Comparison of ENCODE assay signal across 9 mouse cellular contexts in the genomic region with DNA sequence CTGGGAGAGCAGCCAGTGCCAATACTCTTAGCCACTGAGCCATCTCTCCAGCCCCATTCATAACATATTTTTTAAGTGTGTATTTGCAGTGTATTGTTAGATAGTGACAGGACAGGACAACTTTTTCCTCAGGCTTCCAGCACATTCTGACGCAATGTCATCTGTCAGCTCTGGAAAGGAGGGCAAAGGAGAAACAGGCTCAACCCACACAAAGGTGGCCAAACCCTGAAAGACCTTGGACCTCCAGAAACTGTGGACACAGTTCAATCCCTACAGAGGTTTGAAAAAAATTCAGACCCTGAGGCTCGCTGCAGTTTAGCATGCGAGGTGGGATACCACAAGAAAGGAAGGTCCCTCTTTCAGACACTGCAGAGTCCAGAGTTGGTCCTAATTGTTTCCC. TPM values are rescaled to one million over a fixed set of nuclear protein-coding genes. Genes with fewer than 3 reads are reported as not detected.
A peak's percentile ranks its signal among the peaks of the same experiment; 100 is the strongest.
DNase-seq lines count a peak whose midpoint lies in the region; ATAC-seq and TF ChIP-seq lines count a peak whose summit lies in the region.
"Had no signal": no experiment of that assay in that cellular context is flagged by ENCODE, and none has a peak within 500 bp of the region (broad histone marks: within the 10 kb centered on the region; RNA-seq: fewer than 3 reads in every experiment).

No protein-coding gene starts in this region.

- H3K9ac ChIP-seq in kidney, postnatal 0 days (ENCODE audit: low read depth, low read length): 0 out of 2 replicates have a peak overlapping the region, but pooled peaks have one; percentile 93
- no peak overlapping the region for H3K9ac ChIP-seq in hindbrain, embryonic 14.5 days
- H3K9ac ChIP-seq in midbrain, embryonic 16.5 days (ENCODE audit: low read depth, low read length): no peak overlapping the region

- no peak overlapping the region for H3K27ac ChIP-seq in kidney, postnatal 0 days
- peak overlapping the region; percentile 93 for H3K27ac ChIP-seq in brown adipose tissue, adult 24 weeks (replicated peaks; ENCODE audit: low read depth, low read length)
- no peak overlapping the region for H3K27ac ChIP-seq in hindbrain, embryonic 14.5 days
- no peak overlapping the region for H3K27ac ChIP-seq in midbrain, embryonic 16.5 days (ENCODE audit: low read length)

- no peak for TF ChIP-seq CTCF in kidney, postnatal 0 days (IDR thresholded peaks at IDR 0.05; ENCODE audit: low read depth)

- no peak for ATAC-seq in kidney, postnatal 0 days (replicated peaks; ENCODE audit: low FRiP score, low read depth)
- no peak for ATAC-seq in hindbrain, embryonic 14.5 days (ENCODE audit: low FRiP score)
- ATAC-seq in midbrain, embryonic 16.5 days: no peak
- ATAC-seq in cerebellum, adult (ENCODE audit: insufficient number of reproducible peaks, low FRiP score, low TSS enrichment): no peak

- no peaks in the 10 kb centered on the region for H3K27me3 ChIP-seq in kidney, postnatal 0 days (ENCODE audit: insufficient read depth, low read length)
- H3K27me3 ChIP-seq in hindbrain, embryonic 14.5 days (ENCODE audit: control insufficient read depth, insufficient read depth, low read length): no peaks in the 10 kb centered on the region
- H3K27me3 ChIP-seq in midbrain, embryonic 16.5 days (ENCODE audit: control insufficient read depth, insufficient read depth, low read depth, low read length): no peaks in the 10 kb centered on the region

- H3K9me3 ChIP-seq in kidney, postnatal 0 days (replicated peaks; ENCODE audit: low read length): no peaks in the 10 kb centered on the region
- H3K9me3 ChIP-seq in hindbrain, embryonic 14.5 days (ENCODE audit: control insufficient read depth, low read length): no peaks in the 10 kb centered on the region
- no peaks in the 10 kb centered on the region for H3K9me3 ChIP-seq in midbrain, embryonic 16.5 days (replicated peaks; ENCODE audit: control insufficient read depth, low read length, poor library complexity, severe bottlenecking)

- no peak for DNase-seq in kidney, postnatal 0 days (ENCODE audit: low spot score)
- no peak for DNase-seq in kidney, adult 18-20 months
- DNase-seq in hindbrain, embryonic 14.5 days (ENCODE audit: low spot score): no peak
- no peak for DNase-seq in ovary, adult 18-20 months (ENCODE audit: low spot score)
- DNase-seq: adrenal gland, postnatal 25 days; lung, postnatal 4 days had no signal

- 76% methylated on average over 3 of the region's 3 CpGs for WGBS in kidney, postnatal 0 days
- 89% methylated on average over 3 of the region's 3 CpGs for WGBS in hindbrain, embryonic 14.5 days
- WGBS in midbrain, embryonic 16.5 days: 86% methylated on average over 3 of the region's 3 CpGs

- peaks cover 7% of the 10 kb centered on the region for H3K4me1 ChIP-seq in kidney, postnatal 0 days (replicated peaks; ENCODE audit: insufficient read depth, low read length)
- H3K4me1 ChIP-seq in brown adipose tissue, adult 24 weeks (ENCODE audit: control insufficient read depth, insufficient read depth, insufficient read length, low read length): peaks cover 8% of the 10 kb centered on the region
- H3K4me1 ChIP-seq in hindbrain, embryonic 14.5 days (replicated peaks; ENCODE audit: control insufficient read depth, insufficient read depth, low read length): peaks cover 12% of the 10 kb centered on the region
- peaks cover 10% of the 10 kb centered on the region for H3K4me1 ChIP-seq in midbrain, embryonic 16.5 days (ENCODE audit: control insufficient read depth, insufficient read depth, low read length)

- H3K4me3 ChIP-seq in kidney, postnatal 0 days (replicated peaks; ENCODE audit: low read depth, low read length): 0 out of 2 replicates have a peak overlapping the region, but pooled peaks have one; percentile 99
- H3K4me3 ChIP-seq in brown adipose tissue, adult 24 weeks (ENCODE audit: insufficient read depth, low read depth, low read length): peak overlapping the region; percentile 95
- peak overlapping the region; percentile 98; the same call in 1 of the 2 replicates for H3K4me3 ChIP-seq in hindbrain, embryonic 14.5 days (replicated peaks; ENCODE audit: low read length)
- no peak overlapping the region for H3K4me3 ChIP-seq in midbrain, embryonic 16.5 days (ENCODE audit: low read depth, low read length)

- H3K36me3 ChIP-seq in kidney, postnatal 0 days (ENCODE audit: insufficient read depth, low read length): no peaks in the 10 kb centered on the region
- H3K36me3 ChIP-seq in hindbrain, embryonic 14.5 days (replicated peaks; ENCODE audit: control insufficient read depth, insufficient read depth): peaks cover 5% of the 10 kb centered on the region; the same call in 1 of the 2 replicates
- no peaks in the 10 kb centered on the region for H3K36me3 ChIP-seq in midbrain, embryonic 16.5 days (ENCODE audit: control insufficient read depth, insufficient read depth, low read length)

- H3K4me2 ChIP-seq in kidney, postnatal 0 days (ENCODE audit: low read length): peak overlapping the region; percentile 93
- H3K4me2 ChIP-seq in hindbrain, embryonic 14.5 days (replicated peaks): no peak overlapping the region
- peak overlapping the region; percentile 98; the same call in 1 of the 2 replicates for H3K4me2 ChIP-seq in midbrain, embryonic 16.5 days (ENCODE audit: low read length)

RNA-seq across cellular contexts. Expression of gene Pex14, which starts 1.7 kb away (rescaled TPM):
- polyA plus RNA-seq in kidney, postnatal 0 days (2015; fragmentation: Nextera tagmentation; extraction: Ambion mirVana): 55.6 and 61.6 TPM in 2 replicates
- polyA plus RNA-seq in brown adipose tissue, adult 24 weeks (2012; ENCODE audit: insufficient read depth, insufficient read length, missing spikeins): 48.8 and 50.3 TPM in 2 replicates
- 46.7 and 47.0 TPM in 2 replicates for polyA plus RNA-seq in hindbrain, embryonic 14.5 days (2014; fragmentation: Nextera tagmentation; extraction: Ambion mirVana)
- polyA plus RNA-seq in midbrain, embryonic 16.5 days (2015; fragmentation: Nextera tagmentation; extraction: Ambion mirVana): 57.0 and 58.7 TPM in 2 replicates

RNA-seq across cellular contexts. Expression of gene Dffa, which starts 6.0 kb away (rescaled TPM):
- polyA plus RNA-seq in kidney, postnatal 0 days (2015; fragmentation: Nextera tagmentation; extraction: Ambion mirVana): 30.3 and 32.9 TPM in 2 replicates
- polyA plus RNA-seq in brown adipose tissue, adult 24 weeks (2012; ENCODE audit: insufficient read depth, insufficient read length, missing spikeins): 7.8 and 11.3 TPM in 2 replicates
- polyA plus RNA-seq in hindbrain, embryonic 14.5 days (2014; fragmentation: Nextera tagmentation; extraction: Ambion mirVana): 20.1 and 20.8 TPM in 2 replicates
- 22.8 and 23.3 TPM in 2 replicates for polyA plus RNA-seq in midbrain, embryonic 16.5 days (2015; fragmentation: Nextera tagmentation; extraction: Ambion mirVana)

RNA-seq across cellular contexts. Expression of gene Cort, which starts 28.6 kb away (rescaled TPM):
- 0.18 TPM in 1 of 2 replicates, not detected in the other for polyA plus RNA-seq in kidney, postnatal 0 days (2015; fragmentation: Nextera tagmentation; extraction: Ambion mirVana)
- polyA plus RNA-seq in brown adipose tissue, adult 24 weeks (2012; ENCODE audit: insufficient read depth, insufficient read length, missing spikeins): not detected in 2 replicates
- 0.41 and 0.99 TPM in 2 replicates for polyA plus RNA-seq in hindbrain, embryonic 14.5 days (2014; fragmentation: Nextera tagmentation; extraction: Ambion mirVana)
- polyA plus RNA-seq in midbrain, embryonic 16.5 days (2015; fragmentation: Nextera tagmentation; extraction: Ambion mirVana): 0.45 and 0.77 TPM in 2 replicates

RNA-seq across cellular contexts. Expression of gene Cenps, which starts 39.5 kb away (rescaled TPM):
- 25.3 and 28.3 TPM in 2 replicates for polyA plus RNA-seq in kidney, postnatal 0 days (2015; fragmentation: Nextera tagmentation; extraction: Ambion mirVana)
- polyA plus RNA-seq in brown adipose tissue, adult 24 weeks (2012; ENCODE audit: insufficient read depth, insufficient read length, missing spikeins): not detected in 2 replicates
- 16.9 and 18.7 TPM in 2 replicates for polyA plus RNA-seq in hindbrain, embryonic 14.5 days (2014; fragmentation: Nextera tagmentation; extraction: Ambion mirVana)
- 17.7 and 18.9 TPM in 2 replicates for polyA plus RNA-seq in midbrain, embryonic 16.5 days (2015; fragmentation: Nextera tagmentation; extraction: Ambion mirVana)
